Mouse (Mus musculus): ENCODE results near the gene Hcrtr2. TPM values are rescaled to one million over a fixed set of nuclear protein-coding genes. Genes with fewer than 3 reads are reported as not detected.

The Hcrtr2 gene
- total and polyA plus RNA-seq, 3 experiments, result 0.16 TPM; not detected in 2

DNA sequence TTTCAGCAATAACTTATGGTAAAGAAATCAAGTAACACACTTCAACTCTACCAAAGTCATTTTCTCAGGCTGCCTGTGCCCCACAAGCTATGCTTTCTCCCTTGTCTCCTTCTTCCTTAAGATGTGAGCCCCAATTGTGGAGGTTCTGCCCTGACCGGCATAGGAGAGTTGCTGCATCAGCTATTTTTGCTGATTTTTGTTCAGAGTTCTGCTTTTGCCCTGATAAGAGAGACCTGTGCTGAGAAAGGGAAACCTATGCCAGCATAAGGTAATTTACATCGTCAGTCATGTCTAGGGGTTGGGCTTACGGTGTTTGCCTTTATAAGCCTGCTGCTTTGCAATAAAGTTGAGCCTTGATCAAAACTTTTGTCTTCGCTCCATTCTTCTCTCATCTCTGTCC is 71.5 kb downstream of the Hcrtr2 start:
- Histone ChIP-seq H3K36me3 (replicated peaks) (no peaks in the 10 kb centered on the region), H3K4me1 (ENCODE audit: insufficient read depth, low read depth, low read length) (no peaks in the 10 kb centered on the region), H3K4me3 (ENCODE audit: low read depth, low read length) (no peak overlapping the region), H3K9me3 (replicated peaks) (no peaks in the 10 kb centered on the region), H3K27me3 (ENCODE audit: insufficient read depth, low read length) (no peaks in the 10 kb centered on the region)
- no peak for ATAC-seq (ENCODE audit: extremely low read depth, insufficient number of reproducible peaks, low FRiP score, poor library complexity, severe bottlenecking)
- TF ChIP-seq GATA2 (IDR thresholded peaks at IDR 0.05; ENCODE audit: borderline replicate concordance, low read depth, low read length) (no peak), TAL1 (conservative IDR thresholded peaks at IDR 0.05; ENCODE audit: low read depth, low read length) (no peak), GATA1 (IDR thresholded peaks at IDR 0.05; ENCODE audit: borderline replicate concordance, low read length) (no peak), CTCF (IDR thresholded peaks at IDR 0.05; ENCODE audit: low read depth, low read length) (no peak), POLR2AphosphoS5 (IDR thresholded peaks at IDR 0.05; ENCODE audit: insufficient replicate concordance, low read depth, low read length) (no peak)
- no peak for DNase-seq (ENCODE audit: low spot score)

DNA sequence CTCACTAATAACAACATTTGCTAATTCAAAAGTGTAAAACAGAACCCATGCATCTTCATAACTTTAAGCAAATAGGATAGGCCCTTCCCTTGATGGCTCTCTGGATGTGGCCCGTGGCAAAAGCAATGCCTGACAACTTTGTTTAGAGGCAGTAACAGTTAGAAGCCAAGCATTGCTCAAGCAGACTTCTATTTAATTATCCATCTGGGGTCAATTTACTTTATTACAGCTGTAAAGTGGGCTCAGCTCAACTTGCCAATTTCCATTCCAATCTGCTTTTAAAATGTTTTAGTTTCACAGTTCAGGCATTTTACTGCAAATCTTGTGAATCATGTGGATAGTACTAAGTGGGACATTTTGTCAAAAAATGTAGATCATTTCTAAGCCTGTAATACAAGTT is 81.3 kb downstream of the Hcrtr2 start:
- Histone ChIP-seq H3K4me1 (ENCODE audit: insufficient read depth, low read depth, low read length) (peaks cover 9% of the 10 kb centered on the region), H3K9me3 (replicated peaks) (no peaks in the 10 kb centered on the region), H3K4me3 (ENCODE audit: low read depth, low read length) (no peak overlapping the region), H3K36me3 (replicated peaks) (no peaks in the 10 kb centered on the region), H3K27me3 (ENCODE audit: insufficient read depth, low read length) (no peaks in the 10 kb centered on the region)
- DNase-seq (ENCODE audit: low spot score) (no peak), ATAC-seq (ENCODE audit: extremely low read depth, insufficient number of reproducible peaks, low FRiP score, poor library complexity, severe bottlenecking) (no peak)
- TF ChIP-seq GATA2 (IDR thresholded peaks at IDR 0.05; ENCODE audit: borderline replicate concordance, low read depth, low read length) (no peak), GATA1 (IDR thresholded peaks at IDR 0.05; ENCODE audit: borderline replicate concordance, low read length) (no peak), POLR2AphosphoS5 (IDR thresholded peaks at IDR 0.05; ENCODE audit: insufficient replicate concordance, low read depth, low read length) (no peak), CTCF (IDR thresholded peaks at IDR 0.05; ENCODE audit: low read depth, low read length) (no peak), TAL1 (conservative IDR thresholded peaks at IDR 0.05; ENCODE audit: low read depth, low read length) (no peak)

DNA sequence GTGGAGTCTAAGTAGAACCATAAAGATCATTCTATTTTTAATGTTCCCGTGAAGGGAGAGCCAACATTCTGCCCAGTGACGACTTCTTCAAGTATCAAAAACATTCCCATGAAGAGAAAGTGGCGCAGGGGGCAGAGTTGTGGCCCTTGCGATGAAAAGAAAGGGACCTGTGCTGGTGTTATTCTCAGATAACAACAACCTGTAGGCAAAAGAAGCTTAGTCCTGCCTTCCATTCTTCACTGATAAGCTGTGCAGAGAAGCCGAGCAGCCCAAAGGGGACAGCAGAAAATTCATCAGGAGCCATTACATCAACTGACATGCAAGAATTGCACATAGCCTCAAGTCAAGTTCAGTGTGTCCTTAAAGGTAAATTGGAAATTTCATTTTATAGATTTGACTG is 85.7 kb downstream of the Hcrtr2 start:
- Histone ChIP-seq H3K9me3 (replicated peaks) (no peaks in the 10 kb centered on the region), H3K36me3 (replicated peaks) (no peaks in the 10 kb centered on the region), H3K4me1 (ENCODE audit: insufficient read depth, low read depth, low read length) (peaks cover 33% of the 10 kb centered on the region), H3K4me3 (ENCODE audit: low read depth, low read length) (no peak overlapping the region; the same call in 1 of the 2 replicates), H3K27me3 (ENCODE audit: insufficient read depth, low read length) (no peaks in the 10 kb centered on the region)
- DNase-seq (ENCODE audit: low spot score) (no peak), ATAC-seq (ENCODE audit: extremely low read depth, insufficient number of reproducible peaks, low FRiP score, poor library complexity, severe bottlenecking) (peak; percentile 25; the same call in 1 of the 2 replicates)
- TF ChIP-seq POLR2AphosphoS5 (IDR thresholded peaks at IDR 0.05; ENCODE audit: insufficient replicate concordance, low read depth, low read length), result no peak
- TF ChIP-seq TAL1 (conservative IDR thresholded peaks at IDR 0.05; ENCODE audit: low read depth, low read length), result peak; percentile 52

DNA sequence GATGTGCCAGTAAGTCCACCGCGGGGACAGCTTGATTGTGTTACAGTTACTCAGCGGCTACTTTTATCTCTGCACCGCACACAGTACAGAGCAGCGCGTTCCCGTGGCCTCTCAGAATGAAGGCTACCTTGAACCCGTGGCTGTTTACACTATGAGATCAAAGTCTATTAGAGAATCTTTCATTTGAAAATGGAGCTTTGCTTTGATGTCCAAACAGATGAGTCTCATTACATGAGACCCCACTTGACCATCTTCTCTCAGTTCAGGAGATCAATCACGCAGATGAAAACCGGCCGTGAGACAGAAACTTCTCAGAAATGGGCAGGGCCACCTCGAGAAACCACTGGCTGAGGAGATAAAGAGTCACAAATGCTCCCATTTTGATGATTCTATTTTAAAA is 86.4 kb downstream of the Hcrtr2 start:
- H3K4me1 ChIP-seq (ENCODE audit: insufficient read depth, low read depth, low read length), result peaks cover 33% of the 10 kb centered on the region
- no peaks in the 10 kb centered on the region for H3K9me3 ChIP-seq (replicated peaks)
- peak overlapping the region; percentile 49; the same call in 1 of the 2 replicates for H3K4me3 ChIP-seq (ENCODE audit: low read depth, low read length)
- H3K27me3 ChIP-seq (ENCODE audit: insufficient read depth, low read length), result no peaks in the 10 kb centered on the region
- ATAC-seq (ENCODE audit: extremely low read depth, insufficient number of reproducible peaks, low FRiP score, poor library complexity, severe bottlenecking) (0 out of 2 replicates have a peak, but pooled peaks have one; percentile 22), DNase-seq (ENCODE audit: low spot score) (no peak)
- no peaks in the 10 kb centered on the region for H3K36me3 ChIP-seq (replicated peaks)
- no peak for TF ChIP-seq POLR2AphosphoS5 (IDR thresholded peaks at IDR 0.05; ENCODE audit: insufficient replicate concordance, low read depth, low read length)
- no peak for TF ChIP-seq GATA1 (IDR thresholded peaks at IDR 0.05; ENCODE audit: borderline replicate concordance, low read length)
- TF ChIP-seq TAL1 (conservative IDR thresholded peaks at IDR 0.05; ENCODE audit: low read depth, low read length), result no peak
- no peak for TF ChIP-seq CTCF (IDR thresholded peaks at IDR 0.05; ENCODE audit: low read depth, low read length)
- TF ChIP-seq GATA2 (IDR thresholded peaks at IDR 0.05; ENCODE audit: borderline replicate concordance, low read depth, low read length), result no peak

DNA sequence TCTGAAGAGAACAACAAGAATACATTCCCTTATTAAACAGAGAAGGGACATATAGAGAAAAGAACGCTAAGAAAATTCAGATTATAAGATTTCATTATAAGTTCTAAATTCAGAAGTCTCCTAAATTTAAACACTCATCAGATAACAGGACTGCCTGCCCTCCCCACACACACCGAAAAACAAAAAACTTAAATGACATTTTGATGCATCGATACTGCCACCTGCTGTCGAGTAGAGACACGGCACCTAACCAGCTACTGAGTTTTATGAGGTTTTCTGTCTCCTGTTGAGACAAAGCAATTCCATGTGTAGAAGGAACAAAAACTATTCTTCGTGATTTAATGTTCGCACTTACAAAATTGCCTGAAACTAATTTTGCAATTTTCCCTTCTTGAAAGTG is 87.0 kb downstream of the Hcrtr2 start:
- TF ChIP-seq CTCF (IDR thresholded peaks at IDR 0.05; ENCODE audit: low read depth, low read length) (peak; percentile 35; the same call in 1 of the 2 replicates), TAL1 (conservative IDR thresholded peaks at IDR 0.05; ENCODE audit: low read depth, low read length) (no peak)
- Histone ChIP-seq H3K36me3 (replicated peaks) (no peaks in the 10 kb centered on the region), H3K9me3 (replicated peaks) (no peaks in the 10 kb centered on the region), H3K4me3 (ENCODE audit: low read depth, low read length) (no peak overlapping the region; the same call in 1 of the 2 replicates), H3K27me3 (ENCODE audit: insufficient read depth, low read length) (no peaks in the 10 kb centered on the region), H3K4me1 (ENCODE audit: insufficient read depth, low read depth, low read length) (peaks cover 33% of the 10 kb centered on the region)
- ATAC-seq (ENCODE audit: extremely low read depth, insufficient number of reproducible peaks, low FRiP score, poor library complexity, severe bottlenecking) (0 out of 2 replicates have a peak, but pooled peaks have one; percentile 46), DNase-seq (ENCODE audit: low spot score) (no peak)

DNA sequence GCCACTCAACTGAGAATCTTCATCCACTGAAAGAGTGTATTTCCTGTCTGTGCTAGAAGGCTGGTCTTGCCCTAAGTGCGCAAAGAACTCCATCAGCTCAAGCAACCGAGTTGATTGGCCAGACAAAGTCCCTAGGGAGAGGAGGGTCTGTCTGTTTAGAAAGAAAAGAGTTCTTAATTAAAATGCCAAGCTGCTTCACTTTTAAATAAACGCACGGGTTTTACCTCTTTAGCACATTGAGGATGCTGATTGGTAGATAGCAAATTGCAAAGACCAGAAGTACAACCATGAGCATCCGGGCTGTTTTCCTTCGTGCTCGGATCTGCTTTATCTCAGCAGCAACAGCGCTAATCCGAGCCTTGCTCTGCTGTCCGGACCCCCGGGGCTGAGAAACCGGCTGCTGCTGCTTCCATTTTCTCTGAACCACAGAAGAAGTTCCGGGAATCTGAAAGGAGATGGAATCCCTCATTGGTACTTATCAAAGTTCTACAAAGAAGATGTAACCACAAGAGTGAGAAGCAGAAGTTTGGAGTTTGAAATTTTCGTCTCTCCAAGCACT is 87.6 kb downstream of the Hcrtr2 start:
- TF ChIP-seq TAL1 (conservative IDR thresholded peaks at IDR 0.05; ENCODE audit: low read depth, low read length) (peak; percentile 38; the same call in 1 of the 2 replicates), GATA1 (IDR thresholded peaks at IDR 0.05; ENCODE audit: borderline replicate concordance, low read length) (no peak), GATA2 (IDR thresholded peaks at IDR 0.05; ENCODE audit: borderline replicate concordance, low read depth, low read length) (no peak)
- H3K9me3 ChIP-seq (replicated peaks), result no peaks in the 10 kb centered on the region
- DNase-seq (ENCODE audit: low spot score), result peak; percentile 25
- H3K4me3 ChIP-seq (ENCODE audit: low read depth, low read length), result peak overlapping the region; percentile 60; the same call in 1 of the 2 replicates
- ATAC-seq (ENCODE audit: extremely low read depth, insufficient number of reproducible peaks, low FRiP score, poor library complexity, severe bottlenecking), result peak; percentile 80
- no peaks in the 10 kb centered on the region for H3K27me3 ChIP-seq (ENCODE audit: insufficient read depth, low read length)
- H3K4me1 ChIP-seq (ENCODE audit: insufficient read depth, low read depth, low read length), result peaks cover 35% of the 10 kb centered on the region
- no peaks in the 10 kb centered on the region for H3K36me3 ChIP-seq (replicated peaks)
